8 mouse cellular contexts compared by ENCODE assay signal in the genomic region with DNA sequence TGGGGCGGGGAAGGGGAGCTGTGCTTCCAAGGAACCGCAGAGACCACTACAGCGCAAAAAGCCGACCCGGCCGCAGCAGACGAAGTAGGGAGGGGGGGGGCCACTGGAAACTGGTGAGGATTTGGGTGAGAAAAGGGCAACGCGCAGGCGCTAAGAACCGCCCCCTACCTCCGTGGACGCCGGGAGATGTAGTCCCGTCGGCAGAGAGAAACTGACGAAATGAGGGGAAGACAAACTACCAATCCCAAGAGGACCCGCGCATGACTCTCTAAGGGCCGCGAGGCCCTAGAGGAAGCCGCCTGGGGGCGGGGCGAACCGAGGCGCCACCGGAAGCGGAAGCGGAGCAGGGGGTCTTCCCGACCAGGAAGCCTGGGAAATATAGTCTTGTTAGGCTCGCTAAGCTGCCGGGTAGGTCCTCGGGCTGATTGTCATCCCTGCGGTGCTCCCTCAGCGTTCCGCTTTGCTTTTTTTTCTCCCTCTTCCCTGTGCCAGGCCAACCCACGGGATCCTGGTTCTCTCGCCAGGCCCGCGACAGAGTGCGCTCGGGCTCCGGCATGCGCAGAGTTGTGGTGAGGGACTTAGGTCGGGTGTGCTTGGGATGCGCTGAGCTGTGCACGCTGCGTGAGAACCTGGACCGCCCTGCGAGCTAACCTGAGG. TPM values are rescaled to one million over a fixed set of nuclear protein-coding genes. Genes with fewer than 3 reads are reported as not detected.
DNase-seq lines count a peak whose midpoint lies in the region; ATAC-seq and TF ChIP-seq lines count a peak whose summit lies in the region.

A gene (plus strand): TSS at position 313 of the 657 bp plus-strand sequence.

- ATAC-seq in forebrain, embryonic 15.5 days (replicated peaks) = peak; percentile 96
- peak; percentile 93 for ATAC-seq in neutrophil, adult 5-6 weeks (ENCODE audit: extremely low read depth, insufficient number of reproducible peaks, low FRiP score, poor library complexity, severe bottlenecking)

- TF ChIP-seq CTCF in lung, adult 2 months (IDR thresholded peaks at IDR 0.05; ENCODE audit: insufficient read depth, low read length) = no peak

- H3K36me3 ChIP-seq in ES-E14 (ENCODE audit: control insufficient read depth, insufficient read depth, low read length, poor library complexity, severe bottlenecking) = peaks cover 30% of the 10 kb centered on the region
- peaks cover 36% of the 10 kb centered on the region for H3K36me3 ChIP-seq in forebrain, embryonic 15.5 days

- under 1% methylated on average over 50 of the region's 50 CpGs for WGBS in forebrain, embryonic 15.5 days
- WGBS in lung, adult 2 months = under 1% methylated on average over 50 of the region's 50 CpGs

- peak; percentile 95 for DNase-seq in ES-E14 (ENCODE audit: low read depth, low spot score)
- peak; percentile 99 for DNase-seq in cerebellum, adult 11-12 months
- DNase-seq in heart, postnatal 25 days (ENCODE audit: low spot score) = peak; percentile 98
- peak; percentile 98 for DNase-seq in layer of hippocampus, adult 18-20 months (ENCODE audit: low spot score in 2 of 2)
- peak; percentile 97 for DNase-seq in lung, adult 2 months
- peak; percentile 97 to 98 for DNase-seq in thymus, adult 18-20 months

- peak within 1 kb of the TSS; percentile 97 for H3K9ac ChIP-seq in ES-E14 (ENCODE audit: insufficient read depth, low read depth, low read length, poor library complexity, severe bottlenecking)
- H3K9ac ChIP-seq in forebrain, embryonic 15.5 days (replicated peaks) = peak within 1 kb of the TSS; percentile 98

- H3K27ac ChIP-seq in ES-E14 (ENCODE audit: insufficient read depth, low read depth, low read length, poor library complexity, severe bottlenecking) = peak within 1 kb of the TSS; percentile 74
- H3K27ac ChIP-seq in forebrain, embryonic 15.5 days (replicated peaks) = peak within 1 kb of the TSS; percentile 94

- H3K27me3 ChIP-seq in forebrain, embryonic 15.5 days = no peaks in the 10 kb centered on the region

- no peaks in the 10 kb centered on the region for H3K9me3 ChIP-seq in ES-E14 (ENCODE audit: control insufficient read depth, insufficient read depth, low read depth, low read length)
- H3K9me3 ChIP-seq in forebrain, embryonic 15.5 days = no peaks in the 10 kb centered on the region

- in situ Hi-C loops in ES-E14 (cut with MboI; ENCODE audit: low sequenced_read_pairs in 2 of 2, unreplicated experiment in 2 of 2) = loop anchor here in 1 of 2 experiments (25.0 kb wide), 1 partner anchor 109 kb away; a partner anchor contains a TSS

- intact Hi-C loops in heart, postnatal 25 days (cut with DNase I) = loop anchor here (5.0 kb wide), 2 partner anchors 41 to 116 kb away; a partner anchor contains a TSS

- H3K4me1 ChIP-seq in ES-E14 (ENCODE audit: control insufficient read depth in 2 of 2, insufficient read depth in 2 of 2, low read length in 2 of 2, poor library complexity in 1 of 2) = peaks cover 0 to 7% of the 10 kb centered on the region in 2 experiments; a peak in 2 of 4 replicates
- peaks cover 34% of the 10 kb centered on the region for H3K4me1 ChIP-seq in forebrain, embryonic 15.5 days
- peaks cover 9% of the 10 kb centered on the region for H3K4me1 ChIP-seq in lung, adult 2 months (ENCODE audit: control insufficient read depth, insufficient read depth, low read length)

- H3K4me2 ChIP-seq in forebrain, embryonic 15.5 days (replicated peaks) = peak within 1 kb of the TSS; percentile 93

- peak within 1 kb of the TSS; percentile 92 to 98 for H3K4me3 ChIP-seq in ES-E14 (ENCODE audit: insufficient read depth in 1 of 2, low read depth in 1 of 2, low read length in 2 of 2, poor library complexity in 1 of 2, severe bottlenecking in 1 of 2)
- peak within 1 kb of the TSS; percentile 94 for H3K4me3 ChIP-seq in forebrain, embryonic 15.5 days
- peak within 1 kb of the TSS; percentile 95 for H3K4me3 ChIP-seq in lung, adult 2 months (replicated peaks; ENCODE audit: extremely low read depth, low read depth, low read length)

- peak; percentile 81 for TF ChIP-seq POLR2A in lung, adult 2 months (IDR thresholded peaks at IDR 0.05; ENCODE audit: borderline replicate concordance, extremely low read depth, low read depth, low read length)

TF ChIP-seq in ES-E14, 5 proteins besides CTCF, POLR2A, EP300 and RAD21:
- TF ChIP-seq HCFC1 (IDR thresholded peaks at IDR 0.05; ENCODE audit: borderline replicate concordance, insufficient read depth, low read length) (peak; percentile 98), MAFK (IDR thresholded peaks at IDR 0.05; ENCODE audit: insufficient read depth, low read depth, low read length) (no peak), ZC3H11A (IDR thresholded peaks at IDR 0.05; ENCODE audit: borderline replicate concordance, low read depth, low read length) (no peak), CHD2 (IDR thresholded peaks at IDR 0.05; ENCODE audit: low read depth, low read length) (peak; percentile 81), ZNF384 (IDR thresholded peaks at IDR 0.05; ENCODE audit: low read depth, low read length) (peak; percentile 45; the same call in 1 of the 2 replicates)

RNA-seq across cellular contexts. Expression of the gene that starts here (rescaled TPM):
- total RNA-seq in ES-E14 (2012; rRNA removed) = 21.9 and 31.1 TPM in 2 replicates
- polyA plus RNA-seq in forebrain, embryonic 15.5 days (2015; fragmentation: Nextera tagmentation; extraction: Ambion mirVana) = 29.3 and 32.0 TPM in 2 replicates
- 1 to 10 TPM; 6.3 to 9.5 TPM for total RNA-seq in heart, postnatal 25 days (2021)
- 10 to 100 TPM; 15.2 to 17.1 TPM for total RNA-seq in layer of hippocampus, adult 18-20 months (2021)
- 17.9 and 21.9 TPM in 2 replicates for polyA plus RNA-seq in lung, adult 2 months (2012; rRNA removed)
- total RNA-seq in neutrophil, adult 5-6 weeks (2017) = 73.7 and 74.5 TPM in 2 replicates

Comparison
In these comparisons a context has a peak if more than half of its experiments do, and no peak if none do; other contexts are left out.
1. Peak in every context shown above with its lines: DNase-seq, ATAC-seq, H3K4me3 ChIP-seq and H3K27ac ChIP-seq.